Mouse (Mus musculus) hindbrain, postnatal 0 days (tissue): ENCODE data around the gene Fkbp15. TPM values are rescaled to one million over a fixed set of nuclear protein-coding genes. Genes with fewer than 3 reads are reported as not detected.

ENCODE experiments used
- ATAC-seq: fragments of 200-750 bp; cut with Nextera tagmentation; 2 replicates; pipeline ENCODE4 v1.8.0; 2017; ENCODE audit warnings: mild to moderate bottlenecking, moderate TSS enrichment, moderate library complexity
- DNase-seq: peaks from one replicate; pipeline ENCODE4 v3.0.0-alpha.2; 2015; ENCODE audit warnings: low spot score
- H3K27ac ChIP-seq: fragments of 300-500 bp; sonication (generic); 2 replicates; pipeline ENCODE4 v1.5.1; 2014; ENCODE audit warnings: mild to moderate bottlenecking
- H3K27me3 ChIP-seq: fragments of 300-500 bp; sonication (generic); 2 replicates; pipeline ENCODE4 v1.6.1; 2014; ENCODE audit warnings: low read length, mixed read lengths; ENCODE audit not compliant: insufficient read depth
- H3K36me3 ChIP-seq: fragments of 300-500 bp; sonication (generic); 2 replicates; pipeline ENCODE4 v1.6.1; 2014; ENCODE audit warnings: low read length, mixed read lengths; ENCODE audit not compliant: insufficient read depth
- H3K4me1 ChIP-seq: fragments of 300-500 bp; sonication (generic); 2 replicates; pipeline ENCODE4 v1.6.1; 2014; ENCODE audit warnings: antibody characterized with exemption, low read length, mixed read lengths; ENCODE audit not compliant: insufficient read depth
- H3K4me2 ChIP-seq: fragments of 300-500 bp; sonication (generic); 2 replicates; pipeline ENCODE4 v1.6.1; 2014; ENCODE audit warnings: low read depth, mild to moderate bottlenecking, low read length, moderate library complexity, mixed read lengths
- H3K4me3 ChIP-seq: fragments of 300-500 bp; sonication (generic); 2 replicates; pipeline ENCODE4 v1.5.1; 2014; ENCODE audit warnings: low read length
- H3K9ac ChIP-seq: fragments of 300-500 bp; sonication (generic); replicated peaks from 2 replicates; pipeline ENCODE4 v1.6.1; 2014; ENCODE audit warnings: mild to moderate bottlenecking, low read length, moderate library complexity, mixed read lengths
- H3K9me3 ChIP-seq: fragments of 300-500 bp; sonication (generic); 2 replicates; pipeline ENCODE4 v1.6.1; 2016; ENCODE audit warnings: low read length, mixed read lengths
- CTCF ChIP-seq: IDR thresholded peaks from 2 replicates; pipeline ENCODE4 v1.5.1; 2016; ENCODE audit warnings: antibody characterized with exemption, control low read depth, low read depth
- WGBS: fragments of 180-500 bp; shearing (Covaris S2); extraction: QIAGEN DNeasy Blood & Tissue Kit; methylation state at CpG from one replicate; pipeline ENCODE4 v1.1.7; 2014; 5-methylcytosine and 5-hydroxymethylcytosine counted together
- polyA plus RNA-seq: library from polyadenylated mRNA; unstranded; fragments of >200 nt; fragmentation: Nextera tagmentation; extraction: Ambion mirVana; gene quantifications from 2 replicates; pipeline ENCODE4 v1.2.1, GENCODE M21; 2015
- total RNA-seq: library from RNA; depleted of rRNA; stranded (reverse); fragments of >200 nt; gene quantifications from 2 replicates; pipeline ENCODE4 v1.2.3, GENCODE M21; 2014

Gene Fkbp15
- total and polyA plus RNA-seq, 2 experiments from 2014 or later = 22.6 to 38.3 TPM

DNA sequence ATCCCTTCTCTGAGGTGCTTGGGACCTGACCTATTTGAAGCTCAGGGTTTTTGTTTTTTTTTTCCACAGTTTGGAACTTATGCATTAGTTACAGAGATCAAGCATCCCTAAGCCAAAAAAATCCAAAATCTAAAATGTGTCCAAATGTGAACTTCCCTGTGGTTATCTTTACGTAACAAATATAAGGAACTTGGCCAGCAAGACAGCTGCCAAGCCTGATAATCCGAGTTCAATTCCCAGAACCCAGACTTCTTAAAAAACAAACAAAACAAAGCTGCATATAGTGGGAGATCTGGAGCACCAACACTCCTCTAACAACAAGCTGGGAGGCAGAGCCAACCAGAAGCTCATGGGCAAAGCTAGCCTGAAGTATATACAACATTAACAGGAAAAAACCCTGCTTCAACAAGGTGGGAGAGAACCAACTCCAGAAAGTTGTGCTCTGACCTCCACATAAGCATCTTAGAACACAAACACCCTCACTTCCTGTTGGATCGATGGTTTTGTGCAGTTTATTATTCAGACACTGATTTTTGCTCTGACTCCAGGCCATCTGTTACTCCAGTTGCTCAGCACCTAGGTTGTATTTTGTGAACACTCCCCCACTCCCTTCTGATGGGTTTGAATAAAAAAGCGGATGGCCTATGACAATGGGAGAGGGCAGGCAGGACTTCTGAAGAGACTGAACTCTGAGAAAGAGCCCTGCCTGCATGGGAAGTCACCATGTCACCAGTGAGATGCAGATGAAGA, 37.4 kb upstream of the Fkbp15 start:
- H3K36me3 ChIP-seq = peaks cover 72% of the 10 kb centered on the region
- no peak for DNase-seq
- no peak overlapping the region for H3K27ac ChIP-seq
- no peaks in the 10 kb centered on the region for H3K4me1 ChIP-seq
- no peak overlapping the region for H3K9ac ChIP-seq
- WGBS = 82% methylated on average over 4 of the region's 4 CpGs
- ATAC-seq = no peak
- no peak for TF ChIP-seq CTCF
- H3K4me3 ChIP-seq = no peak overlapping the region
- H3K27me3 ChIP-seq = no peaks in the 10 kb centered on the region
- no peak overlapping the region for H3K4me2 ChIP-seq
- H3K9me3 ChIP-seq = no peaks in the 10 kb centered on the region

DNA sequence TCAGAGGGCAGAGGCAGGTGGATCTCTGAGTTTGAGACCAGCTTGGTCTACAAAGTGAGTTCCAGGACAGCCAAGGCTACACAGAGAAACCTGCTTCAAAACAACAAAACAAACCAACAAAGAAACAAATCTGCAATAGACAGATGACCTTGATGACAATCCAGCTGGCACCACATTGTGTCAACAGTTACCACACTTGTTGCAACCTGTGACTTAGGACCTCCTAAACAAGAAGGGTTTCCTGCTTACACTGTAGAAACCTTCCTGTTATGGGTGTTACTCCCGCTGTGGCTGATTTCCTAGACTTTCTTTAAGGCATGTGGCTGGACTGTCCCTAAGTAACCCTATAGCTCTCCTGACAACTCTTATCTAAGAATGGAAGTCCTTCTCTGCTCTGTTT, 35.5 kb upstream of the Fkbp15 start:
- no peak overlapping the region for H3K27ac ChIP-seq
- H3K9ac ChIP-seq = no peak overlapping the region
- peaks cover 62% of the 10 kb centered on the region for H3K36me3 ChIP-seq
- no peak for TF ChIP-seq CTCF
- no peak overlapping the region for H3K4me2 ChIP-seq
- DNase-seq = no peak
- no peaks in the 10 kb centered on the region for H3K27me3 ChIP-seq
- no peaks in the 10 kb centered on the region for H3K4me1 ChIP-seq
- H3K9me3 ChIP-seq = no peaks in the 10 kb centered on the region
- no peak for ATAC-seq
- WGBS = 97% methylated on average over 1 of the region's 1 CpGs
- H3K4me3 ChIP-seq = no peak overlapping the region

DNA sequence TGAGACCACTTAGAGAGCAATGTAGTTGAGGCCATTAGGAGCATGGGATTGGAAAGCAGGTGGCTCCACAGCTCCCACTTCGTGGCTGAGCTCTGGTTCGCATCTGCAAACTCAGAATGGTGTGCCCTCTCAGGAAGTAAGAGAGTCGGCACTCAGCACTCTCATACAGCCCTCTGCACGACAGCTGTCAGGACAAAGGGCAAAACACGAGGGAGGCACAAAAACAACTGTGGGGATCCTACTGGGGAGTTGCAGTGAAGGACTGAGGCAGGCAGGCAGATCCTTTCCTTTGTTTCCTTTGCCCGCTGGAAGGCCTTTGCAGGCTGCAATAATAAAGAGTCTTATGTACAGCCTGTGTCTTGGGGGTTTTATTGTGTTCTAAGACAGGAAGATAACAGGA, 33.1 kb upstream of the Fkbp15 start:
- H3K4me1 ChIP-seq = no peaks in the 10 kb centered on the region
- DNase-seq (no peak), ATAC-seq (no peak)
- peaks cover 40% of the 10 kb centered on the region for H3K36me3 ChIP-seq
- no peaks in the 10 kb centered on the region for H3K27me3 ChIP-seq
- H3K4me3 ChIP-seq = no peak overlapping the region
- 25% methylated on average over 6 of the region's 6 CpGs for WGBS
- H3K9ac ChIP-seq = no peak overlapping the region
- no peak overlapping the region for H3K4me2 ChIP-seq
- H3K9me3 ChIP-seq = no peaks in the 10 kb centered on the region
- H3K27ac ChIP-seq = no peak overlapping the region
- no peak for TF ChIP-seq CTCF

DNA sequence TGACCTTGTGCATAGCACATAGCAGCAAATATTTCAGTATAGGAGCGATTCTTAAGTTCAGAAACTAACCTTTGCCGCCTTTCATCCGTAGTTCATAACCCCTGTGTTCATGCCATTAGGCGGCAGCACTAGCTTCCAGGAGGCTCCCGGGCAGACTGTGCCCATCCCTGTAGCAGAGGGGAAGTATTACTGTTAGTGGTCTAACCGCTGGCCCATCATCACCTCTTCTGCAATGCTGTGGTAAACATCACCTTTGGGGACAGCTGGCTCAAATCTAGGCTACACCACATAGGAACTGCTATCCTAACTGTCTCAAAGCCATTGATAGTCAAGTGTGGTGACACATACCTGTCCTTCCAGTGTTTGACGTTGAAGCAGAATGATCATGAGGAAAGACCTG, 31.5 kb upstream of the Fkbp15 start:
- Histone ChIP-seq H3K4me1 (no peaks in the 10 kb centered on the region), H3K4me3 (no peak overlapping the region), H3K9me3 (no peaks in the 10 kb centered on the region), H3K36me3 (peaks cover 29% of the 10 kb centered on the region), H3K27me3 (no peaks in the 10 kb centered on the region), H3K9ac (no peak overlapping the region), H3K4me2 (no peak overlapping the region), H3K27ac (no peak overlapping the region)
- DNase-seq (no peak), ATAC-seq (no peak)
- no peak for TF ChIP-seq CTCF
- WGBS = 85% methylated on average over 7 of the region's 7 CpGs

DNA sequence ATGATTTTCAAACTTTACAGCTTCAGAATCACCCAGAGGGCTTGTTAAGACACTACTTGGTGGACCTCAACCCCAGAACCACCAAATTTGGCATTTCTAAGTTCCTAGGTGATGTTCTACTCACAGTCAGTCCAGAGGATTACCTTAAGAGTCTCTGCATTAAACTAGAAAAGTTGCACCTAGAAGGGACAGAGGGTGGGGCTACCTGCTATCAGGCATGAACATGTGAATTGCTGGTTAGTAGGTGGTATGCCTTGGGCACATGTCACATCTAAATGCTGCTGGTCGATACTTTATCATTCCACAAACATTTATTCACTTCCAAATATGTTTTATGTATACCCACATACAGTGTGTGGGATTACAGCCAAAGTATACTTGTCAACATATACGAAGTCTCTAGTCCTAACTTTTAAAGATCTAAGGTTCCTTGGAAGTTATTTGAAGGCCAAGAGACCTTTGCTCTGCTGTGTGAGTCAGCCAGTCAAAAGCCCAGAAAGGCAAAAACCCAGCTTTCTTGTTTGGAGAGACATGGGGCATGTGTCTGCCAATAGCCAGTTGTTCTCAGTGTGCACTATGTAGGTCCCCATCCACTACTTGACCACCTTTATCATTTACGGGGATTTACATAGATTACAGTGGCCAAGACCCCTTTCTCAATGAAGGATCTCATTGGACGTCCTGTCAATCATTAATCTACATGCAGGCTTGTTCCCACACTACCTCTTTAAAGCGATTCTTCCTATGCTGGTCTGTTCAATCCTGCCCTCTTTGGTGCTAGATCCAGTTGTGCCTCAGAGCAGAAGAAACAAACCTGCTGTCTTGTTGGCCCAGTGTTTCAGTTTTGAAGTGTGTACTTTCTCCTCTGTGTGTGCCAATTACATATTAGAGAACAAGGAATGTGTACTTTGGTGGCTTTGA, 29.5 kb upstream of the Fkbp15 start:
- H3K36me3 ChIP-seq = peaks cover 12% of the 10 kb centered on the region; the same call in 1 of the 2 replicates
- no peak overlapping the region for H3K4me3 ChIP-seq
- no peak for ATAC-seq
- no peak overlapping the region for H3K9ac ChIP-seq
- no peak for DNase-seq
- no peaks in the 10 kb centered on the region for H3K9me3 ChIP-seq
- whole genome bisulfite sequencing = 93% methylated on average over 5 of the region's 5 CpGs
- no peak overlapping the region for H3K27ac ChIP-seq
- H3K4me1 ChIP-seq = no peaks in the 10 kb centered on the region
- no peak overlapping the region for H3K4me2 ChIP-seq
- TF ChIP-seq CTCF = no peak
- no peaks in the 10 kb centered on the region for H3K27me3 ChIP-seq

DNA sequence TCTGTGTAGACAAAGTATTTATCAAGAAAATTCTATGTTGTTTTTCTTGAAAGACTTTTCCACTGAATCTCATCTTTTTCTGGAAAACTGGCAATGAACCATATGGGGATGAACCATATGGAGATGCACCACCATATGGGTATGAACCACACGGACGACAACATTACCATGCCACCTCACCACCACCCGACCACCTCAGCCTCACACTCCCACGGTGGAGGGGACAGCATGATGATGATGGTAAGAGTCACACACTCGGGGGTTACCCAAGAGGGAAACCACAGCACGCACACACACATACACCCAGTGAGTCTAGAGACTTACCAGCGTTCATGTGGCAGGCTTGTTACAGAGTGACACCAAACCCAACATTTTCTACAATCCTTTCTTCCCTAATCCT, 25.1 kb upstream of the Fkbp15 start:
- no peaks in the 10 kb centered on the region for H3K4me1 ChIP-seq
- WGBS = 91% methylated on average over 7 of the region's 7 CpGs
- no peak for TF ChIP-seq CTCF
- DNase-seq = no peak
- H3K4me3 ChIP-seq = no peak overlapping the region
- no peak overlapping the region for H3K27ac ChIP-seq
- no peaks in the 10 kb centered on the region for H3K27me3 ChIP-seq
- H3K9me3 ChIP-seq = no peaks in the 10 kb centered on the region
- no peaks in the 10 kb centered on the region; the same call in 1 of the 2 replicates for H3K36me3 ChIP-seq
- no peak overlapping the region for H3K9ac ChIP-seq
- H3K4me2 ChIP-seq = no peak overlapping the region
- ATAC-seq = no peak
